Mouse (Mus musculus) embryonic fibroblast, embryonic 13.5 days (primary cell): ENCODE results near the gene Aldh1a3. TPM values are rescaled to one million over a fixed set of nuclear protein-coding genes. Genes with fewer than 3 reads are reported as not detected.

Experiments
- H3K27ac ChIP-seq: 2 replicates; pipeline ENCODE4 v1.5.1; 2012; ENCODE audit warnings: low read length, control low read depth, inconsistent platforms; ENCODE audit not compliant: insufficient read depth
- H3K4me1 ChIP-seq: 2 replicates; pipeline ENCODE4 v1.6.1; 2011; ENCODE audit warnings: low read length; ENCODE audit not compliant: control insufficient read depth, insufficient read depth
- H3K4me3 ChIP-seq: 2 replicates; pipeline ENCODE4 v1.5.1; 2011; ENCODE audit warnings: mild to moderate bottlenecking, control low read depth, low read length; ENCODE audit not compliant: insufficient read depth
- CTCF ChIP-seq: IDR thresholded peaks from 2 replicates; pipeline ENCODE4 v1.5.1; 2011; ENCODE audit warnings: mild to moderate bottlenecking, control low read depth, low read length, moderate library complexity, borderline replicate concordance; ENCODE audit not compliant: insufficient read depth
- POLR2A ChIP-seq: IDR thresholded peaks from 2 replicates; pipeline ENCODE4 v1.6.1; 2011; ENCODE audit warnings: low read depth, mild to moderate bottlenecking, control low read depth, low read length, moderate library complexity
- polyA plus RNA-seq: library from polyadenylated mRNA; stranded (reverse); fragments of >200 nt; gene quantifications from 2 replicates; pipeline ENCODE4 v1.2.4, GENCODE M21; 2011; ENCODE audit warnings: low read depth; ENCODE audit not compliant: missing spikeins, insufficient read length

The Aldh1a3 gene
- polyA plus RNA-seq, 1 experiment: 3.5 TPM

DNA sequence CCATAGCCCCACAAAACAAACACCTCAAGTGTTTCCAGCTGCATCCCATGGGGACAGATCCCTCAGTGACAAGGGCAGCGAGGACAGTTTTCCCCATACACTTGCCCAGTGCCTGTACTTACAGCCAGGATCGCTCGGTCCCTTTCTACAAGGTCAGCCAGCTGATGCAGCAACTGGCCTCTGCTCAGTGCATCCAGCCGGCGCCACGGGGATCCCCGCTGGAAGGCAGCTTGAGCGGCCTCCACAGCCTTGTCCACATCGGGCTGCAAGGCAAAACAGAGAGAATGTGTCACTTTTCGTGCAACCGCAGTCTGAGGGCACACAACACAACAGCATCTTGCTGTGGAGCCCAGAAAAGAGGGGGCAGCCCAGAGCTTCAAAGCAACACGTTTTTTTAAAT is 8.3 kb downstream of the Aldh1a3 start:
- TF ChIP-seq POLR2A (no peak), CTCF (no peak)
- no peak overlapping the region for H3K27ac ChIP-seq
- H3K4me3 ChIP-seq: no peak overlapping the region
- H3K4me1 ChIP-seq: no peaks in the 10 kb centered on the region

DNA sequence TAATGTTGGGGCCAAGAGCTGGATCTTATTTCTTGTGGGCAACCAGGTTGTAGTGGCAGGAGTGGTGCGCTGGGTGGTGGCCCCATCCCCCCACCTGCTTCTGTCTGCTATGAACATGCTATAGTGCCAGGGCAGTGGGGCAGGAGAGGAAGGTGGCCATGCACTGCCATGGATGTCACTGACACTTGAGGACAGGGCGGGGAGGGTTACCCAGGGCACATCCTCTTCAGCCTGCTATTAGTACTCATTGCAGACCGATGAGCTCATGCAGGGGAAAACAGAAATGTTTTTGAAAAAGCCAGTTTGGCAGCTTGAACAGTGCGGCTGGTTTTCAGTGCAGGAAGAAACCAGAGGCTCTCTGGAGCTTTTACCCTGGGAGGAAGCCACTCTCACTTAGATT is 10.5 kb downstream of the Aldh1a3 start:
- H3K4me1 ChIP-seq: no peaks in the 10 kb centered on the region
- no peak overlapping the region for H3K4me3 ChIP-seq
- H3K27ac ChIP-seq: no peak overlapping the region
- TF ChIP-seq POLR2A: no peak
- TF ChIP-seq CTCF: no peak

DNA sequence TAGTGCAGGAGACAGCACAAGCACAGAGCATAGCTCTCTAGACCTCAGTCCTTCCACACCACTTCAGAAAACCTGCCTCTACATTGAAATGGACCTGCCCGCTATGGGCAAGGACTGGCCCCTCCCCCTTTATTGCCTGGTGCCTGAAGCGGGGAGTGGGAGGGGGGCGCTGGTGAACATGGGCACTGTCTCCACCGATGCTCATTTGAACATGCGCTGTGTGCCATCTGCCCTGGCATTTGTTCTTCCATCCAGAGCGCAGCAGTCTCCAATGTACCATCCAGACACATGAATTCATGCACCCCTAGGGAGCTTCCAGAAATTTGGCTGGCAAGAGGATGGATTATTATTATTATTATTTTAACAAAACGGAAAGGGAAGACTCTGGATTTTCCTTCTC is 14.2 kb downstream of the Aldh1a3 start:
- TF ChIP-seq POLR2A: no peak
- TF ChIP-seq CTCF: no peak
- no peak overlapping the region for H3K27ac ChIP-seq
- no peak overlapping the region for H3K4me3 ChIP-seq
- no peaks in the 10 kb centered on the region for H3K4me1 ChIP-seq

DNA sequence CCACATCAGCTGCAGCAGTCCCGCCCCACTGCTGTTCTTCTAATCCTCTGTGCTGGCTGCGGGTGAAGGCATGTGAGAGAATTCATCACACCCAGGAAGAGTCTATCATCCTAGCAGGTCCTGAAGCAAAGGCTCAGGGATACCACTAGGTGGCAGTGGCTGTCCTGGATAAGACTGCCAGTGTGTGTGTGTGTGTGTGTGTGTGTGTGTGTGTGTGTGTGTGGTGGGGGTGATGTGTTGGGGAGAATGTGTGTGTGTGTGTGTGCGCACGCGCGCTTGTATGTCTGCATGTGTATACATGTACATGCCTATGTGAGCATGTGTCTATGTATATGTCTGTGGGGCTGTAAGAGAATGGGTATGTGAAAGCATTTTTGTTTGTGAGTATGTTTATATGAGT is 17.9 kb downstream of the Aldh1a3 start:
- H3K4me3 ChIP-seq: no peak overlapping the region
- TF ChIP-seq CTCF: peak; percentile 71
- TF ChIP-seq POLR2A: no peak
- no peaks in the 10 kb centered on the region for H3K4me1 ChIP-seq
- H3K27ac ChIP-seq: no peak overlapping the region

DNA sequence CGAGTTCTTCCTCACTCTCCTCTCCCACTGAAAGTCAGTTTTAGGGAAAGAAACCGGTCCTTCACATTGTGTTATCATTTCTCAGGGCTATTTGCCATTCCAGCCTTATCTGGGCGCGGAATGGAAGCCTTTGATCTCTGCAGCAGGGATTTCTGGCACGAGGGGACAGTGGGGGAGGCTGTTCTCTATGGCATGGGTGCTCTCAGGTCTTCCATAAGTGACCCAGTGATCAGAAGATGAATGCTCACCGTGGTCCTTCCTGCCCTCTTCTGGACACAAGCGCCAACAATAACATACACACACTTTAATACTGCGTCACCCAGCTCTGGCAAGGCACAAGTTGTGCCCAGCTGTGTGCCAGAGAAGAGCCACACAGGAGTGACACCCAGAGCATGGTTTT is 20.3 kb downstream of the Aldh1a3 start:
- TF ChIP-seq POLR2A (no peak), CTCF (no peak)
- Histone ChIP-seq H3K4me3 (no peak overlapping the region), H3K4me1 (no peaks in the 10 kb centered on the region), H3K27ac (no peak overlapping the region)

DNA sequence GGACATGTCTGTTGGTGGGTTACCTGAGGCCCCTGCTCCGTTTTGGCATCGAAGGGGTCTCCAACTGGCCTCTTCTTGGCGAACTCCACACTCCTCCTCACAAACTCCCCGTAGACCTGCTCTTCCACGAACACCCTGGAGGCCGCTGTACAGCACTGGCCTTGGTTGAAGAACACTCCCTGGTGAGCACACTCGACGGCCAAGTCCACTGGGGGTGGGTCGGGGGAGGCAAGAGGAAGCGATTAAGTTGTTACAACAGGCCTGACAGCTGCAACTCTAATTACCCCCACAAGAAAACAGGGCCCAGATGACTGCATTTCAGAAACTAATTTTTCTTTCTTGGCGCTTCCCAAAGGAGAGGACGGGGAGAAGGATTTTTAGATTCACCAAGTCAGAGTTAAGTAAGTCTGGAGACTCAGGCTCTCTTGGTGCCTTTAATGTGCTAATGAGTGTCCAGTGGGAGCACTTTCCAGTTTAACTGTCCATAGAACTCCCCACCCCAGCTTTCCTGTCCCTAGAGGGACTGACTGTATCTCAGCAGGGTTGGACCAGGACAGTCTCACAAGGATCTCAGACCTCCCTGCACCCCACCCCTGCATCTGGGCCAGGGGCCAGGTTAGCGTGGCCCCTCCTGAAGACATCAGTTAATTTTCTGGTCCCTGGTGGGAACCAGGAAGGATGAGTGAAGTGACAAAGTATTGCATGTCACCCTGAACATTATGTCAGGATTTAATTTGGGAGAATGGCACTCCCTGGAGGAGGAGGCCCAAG is 21.2 kb downstream of the Aldh1a3 start:
- TF ChIP-seq CTCF: no peak
- no peak for TF ChIP-seq POLR2A
- no peaks in the 10 kb centered on the region; the same call in 1 of the 2 replicates for H3K4me1 ChIP-seq
- no peak overlapping the region for H3K4me3 ChIP-seq
- no peak overlapping the region for H3K27ac ChIP-seq

DNA sequence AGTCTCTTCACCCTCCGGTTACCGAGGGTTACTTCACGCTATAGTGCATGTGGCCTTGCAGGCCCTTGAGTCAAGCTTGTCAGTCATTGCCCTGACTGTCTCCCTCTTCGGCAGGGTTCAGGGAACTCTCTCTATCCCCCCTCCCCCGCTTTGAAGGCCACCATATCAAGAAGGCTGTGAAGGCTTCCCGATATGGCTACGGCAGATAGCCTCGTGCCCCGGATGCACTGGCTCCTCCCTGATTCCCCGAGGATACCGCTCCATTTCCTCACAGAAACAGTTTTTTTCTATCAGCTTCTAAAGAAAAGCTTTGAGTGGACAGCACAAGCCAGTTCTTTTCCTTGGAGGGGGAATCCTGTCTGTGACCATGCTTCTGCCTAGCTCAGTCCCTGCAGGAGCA is 21.8 kb downstream of the Aldh1a3 start:
- no peak overlapping the region for H3K27ac ChIP-seq
- TF ChIP-seq CTCF: no peak
- no peak for TF ChIP-seq POLR2A
- no peaks in the 10 kb centered on the region; the same call in 1 of the 2 replicates for H3K4me1 ChIP-seq
- H3K4me3 ChIP-seq: no peak overlapping the region

DNA sequence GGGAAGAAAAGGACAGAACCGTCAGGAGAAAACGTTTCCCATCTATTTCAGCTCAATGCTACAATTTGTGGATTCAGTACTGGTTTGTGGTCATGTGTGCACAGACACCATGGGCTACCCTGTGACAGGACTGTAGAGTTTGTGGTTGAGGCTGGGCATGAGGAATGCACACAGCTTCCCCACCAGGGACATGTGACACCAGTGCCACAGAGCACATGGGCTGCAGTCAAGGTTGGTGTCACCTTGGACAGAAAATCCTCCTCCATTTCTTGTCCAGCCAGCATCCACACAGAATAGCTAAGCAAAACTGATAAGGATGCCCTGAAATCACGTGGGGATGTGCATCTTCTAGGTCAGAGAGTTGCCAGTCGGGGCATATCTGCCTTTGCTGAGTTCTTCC is 22.5 kb downstream of the Aldh1a3 start:
- no peak overlapping the region for H3K4me3 ChIP-seq
- TF ChIP-seq POLR2A: no peak
- no peak for TF ChIP-seq CTCF
- H3K4me1 ChIP-seq: no peaks in the 10 kb centered on the region; the same call in 1 of the 2 replicates
- H3K27ac ChIP-seq: no peak overlapping the region

DNA sequence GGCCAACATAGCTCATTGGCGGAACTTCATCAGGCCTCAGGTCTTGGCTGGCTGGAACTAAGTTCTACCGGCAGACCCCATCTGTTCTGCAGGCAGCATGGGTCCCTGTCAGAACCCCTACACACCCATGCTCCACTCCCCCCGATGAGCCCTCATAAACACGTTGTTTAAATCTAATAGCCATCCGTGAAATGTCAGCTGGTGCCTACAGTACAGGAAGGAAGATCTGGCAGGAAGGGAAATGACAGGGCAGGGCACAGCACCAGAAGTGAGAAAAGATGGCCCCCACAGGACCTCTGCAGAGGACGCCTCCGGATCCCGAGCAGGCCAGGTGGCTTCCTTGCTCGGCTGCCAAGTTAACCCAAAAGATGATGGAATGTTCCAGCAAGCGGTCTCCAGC is 23.2 kb downstream of the Aldh1a3 start:
- TF ChIP-seq POLR2A (no peak), CTCF (no peak)
- H3K4me3 ChIP-seq: no peak overlapping the region
- H3K27ac ChIP-seq: no peak overlapping the region
- no peaks in the 10 kb centered on the region; the same call in 1 of the 2 replicates for H3K4me1 ChIP-seq

DNA sequence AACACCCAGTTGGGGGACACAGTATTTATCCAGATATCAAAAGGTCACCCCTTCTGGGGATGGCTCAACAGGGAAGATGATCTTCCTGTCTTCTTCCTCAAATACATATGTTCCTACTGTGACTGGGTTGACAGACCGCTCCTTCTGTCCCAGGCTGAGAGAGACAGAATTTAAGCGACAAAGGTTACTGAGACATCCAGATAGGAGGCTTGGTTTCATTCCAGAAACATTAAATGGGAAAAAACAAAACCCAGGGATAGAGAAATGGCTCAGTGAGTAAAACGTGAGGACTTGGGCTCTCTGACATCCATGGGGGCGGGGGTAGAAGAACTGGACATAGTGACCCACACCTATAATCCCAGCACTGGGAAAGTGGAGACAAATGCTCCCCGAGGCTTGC is 24.4 kb downstream of the Aldh1a3 start:
- TF ChIP-seq POLR2A (no peak), CTCF (no peak)
- Histone ChIP-seq H3K4me1 (no peaks in the 10 kb centered on the region; the same call in 1 of the 2 replicates), H3K27ac (no peak overlapping the region), H3K4me3 (no peak overlapping the region)
